Mouse (Mus musculus): ENCODE data around the gene Tex2. TPM values are rescaled to one million over a fixed set of nuclear protein-coding genes. Genes with fewer than 3 reads are reported as not detected.
A peak's percentile ranks its signal among the peaks of the same experiment; 100 is the strongest.
"Not testable (repeated sequence)": the region's sequence is repeated elsewhere in the genome, so short reads cannot be mapped to it uniquely, and the experiment has no call there.

The Tex2 gene
- polyA plus RNA-seq, 1 experiment from 2014 or later = 13.1 TPM

DNA sequence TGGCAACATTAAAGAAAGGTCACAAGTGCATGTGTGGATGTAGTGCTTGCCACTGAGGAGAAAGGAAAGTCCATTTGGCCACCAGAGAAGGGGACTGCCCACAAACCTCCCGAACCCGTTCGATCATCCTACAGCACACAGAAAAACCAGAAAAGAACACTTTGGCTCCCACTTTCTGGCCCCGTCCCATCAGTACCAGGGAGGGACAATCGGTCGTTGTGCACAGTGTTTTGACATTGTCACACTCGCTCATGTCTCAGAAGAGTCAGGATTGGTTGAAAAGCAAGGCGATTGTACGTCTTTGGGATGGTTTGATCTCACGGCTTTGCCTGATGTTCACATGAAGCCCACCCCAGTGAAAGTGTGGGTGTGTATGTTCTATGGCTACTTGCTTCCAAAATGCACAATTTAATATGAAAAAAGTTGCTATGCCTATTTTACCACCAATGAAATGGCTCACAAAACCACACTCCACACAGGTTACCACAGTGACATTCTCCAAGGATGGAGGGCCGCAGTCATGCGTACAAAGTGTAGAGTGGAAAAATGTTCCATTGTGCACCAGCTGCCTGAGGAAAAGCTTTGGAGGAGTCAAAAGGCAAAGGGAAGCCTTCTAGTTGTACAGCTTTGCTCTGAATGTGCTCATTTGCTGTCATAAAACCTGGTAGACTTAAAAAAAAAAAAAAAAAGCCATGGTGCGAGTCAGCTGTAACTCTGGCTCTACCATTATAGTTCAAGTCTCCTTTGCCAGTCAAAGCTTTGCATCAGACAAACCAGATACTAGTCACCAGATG is 110.4 kb downstream of the Tex2 start:
- no peaks in the 10 kb centered on the region for H3K27me3 ChIP-seq (ENCODE audit: control insufficient read depth, insufficient read depth, low read length)
- no peak overlapping the region for H3K4me2 ChIP-seq (ENCODE audit: low read depth, low read length)
- H3K36me3 ChIP-seq (ENCODE audit: control insufficient read depth, insufficient read depth, low read length) = no peaks in the 10 kb centered on the region
- 58% methylated on average over 13 of the region's 13 CpGs for WGBS
- H3K4me3 ChIP-seq (replicated peaks; ENCODE audit: low read length) = no peak overlapping the region
- ATAC-seq (ENCODE audit: insufficient read depth, low FRiP score) = no peak
- no peak overlapping the region for H3K9ac ChIP-seq (ENCODE audit: low read length)
- no peaks in the 10 kb centered on the region for H3K4me1 ChIP-seq (ENCODE audit: control insufficient read depth, insufficient read depth, low read length)
- H3K9me3 ChIP-seq (replicated peaks; ENCODE audit: control insufficient read depth, low read length) = no peaks in the 10 kb centered on the region
- peak overlapping the region; percentile 14; the same call in 1 of the 2 replicates for H3K27ac ChIP-seq (ENCODE audit: low read length)

- Histone ChIP-seq H3K4me3 (replicated peaks; ENCODE audit: low read length) (no peak overlapping the region), H3K4me2 (ENCODE audit: low read depth, low read length) (peak overlapping the region; percentile 57)
- ATAC-seq (ENCODE audit: insufficient read depth, low FRiP score) = no peak
Observed at GRCm38 (mm10) chr11:106502159-106502505, 111.1 kb downstream of the Tex2 start.

DNA sequence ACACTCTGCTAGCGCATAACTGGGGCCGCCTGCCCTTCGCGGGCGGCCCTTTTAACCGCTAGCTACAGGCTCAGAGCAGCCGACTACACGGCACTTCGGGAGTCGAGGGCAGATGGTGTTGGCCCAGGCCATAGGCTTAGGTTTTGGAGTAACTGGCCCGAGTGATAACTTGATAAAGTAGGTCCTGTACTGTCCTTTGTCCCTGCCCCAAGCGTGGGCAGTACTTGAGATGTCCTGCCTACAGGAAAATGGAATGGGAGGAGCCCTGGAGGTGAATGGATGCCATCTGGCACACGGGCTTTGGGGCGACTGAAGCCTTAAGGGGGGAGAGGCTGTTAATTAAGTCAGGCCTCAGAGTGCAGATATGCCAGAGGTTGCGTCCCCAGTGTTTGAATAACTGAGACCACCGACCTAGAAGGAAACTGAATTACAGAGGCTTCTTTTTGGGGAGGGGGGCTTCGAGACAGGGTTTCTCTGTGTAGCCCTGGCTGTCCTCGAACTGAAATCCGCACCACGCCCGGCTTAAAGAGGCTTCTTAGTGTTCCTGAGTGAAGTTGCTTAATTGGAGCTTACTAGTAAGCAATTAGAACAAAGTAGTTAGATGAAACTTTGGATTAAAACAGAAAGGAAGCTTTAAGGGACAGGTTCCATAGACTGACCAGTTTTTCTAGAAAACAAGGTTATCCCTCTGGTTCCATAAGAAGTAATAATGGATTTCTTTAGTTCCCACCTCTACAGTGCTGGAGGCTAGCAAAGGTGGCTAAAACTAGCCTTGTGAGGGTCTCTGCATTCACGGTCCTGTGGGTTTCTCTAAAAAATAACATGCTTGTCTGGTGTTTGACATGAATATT is 111.7 kb downstream of the Tex2 start:
- 3% methylated on average over 22 of the region's 22 CpGs for WGBS
- Histone ChIP-seq H3K36me3 (ENCODE audit: control insufficient read depth, insufficient read depth, low read length) (no peaks in the 10 kb centered on the region), H3K9me3 (replicated peaks; ENCODE audit: control insufficient read depth, low read length) (no peaks in the 10 kb centered on the region), H3K4me1 (ENCODE audit: control insufficient read depth, insufficient read depth, low read length) (no peaks in the 10 kb centered on the region), H3K27me3 (ENCODE audit: control insufficient read depth, insufficient read depth, low read length) (no peaks in the 10 kb centered on the region), H3K27ac (ENCODE audit: low read length) (peak overlapping the region; percentile 97), H3K4me3 (replicated peaks; ENCODE audit: low read length) (peak overlapping the region; percentile 90), H3K4me2 (ENCODE audit: low read depth, low read length) (peak overlapping the region; percentile 57), H3K9ac (ENCODE audit: low read length) (peak overlapping the region; percentile 99)
- peak; percentile 49 for ATAC-seq (ENCODE audit: insufficient read depth, low FRiP score)

More at GRCm38 (mm10) chr11:106502159-106502505, 111.1 kb downstream of the Tex2 start:
- no peaks in the 10 kb centered on the region for H3K27me3 ChIP-seq (ENCODE audit: control insufficient read depth, insufficient read depth, low read length)
- no peaks in the 10 kb centered on the region for H3K9me3 ChIP-seq (replicated peaks; ENCODE audit: control insufficient read depth, low read length)
- H3K27ac ChIP-seq (ENCODE audit: low read length) = peak overlapping the region; percentile 97
- H3K4me1 ChIP-seq (ENCODE audit: control insufficient read depth, insufficient read depth, low read length) = no peaks in the 10 kb centered on the region
- peak overlapping the region; percentile 99; the same call in 1 of the 2 replicates for H3K9ac ChIP-seq (ENCODE audit: low read length)
- H3K36me3 ChIP-seq (ENCODE audit: control insufficient read depth, insufficient read depth, low read length) = no peaks in the 10 kb centered on the region

- Histone ChIP-seq H3K27me3 (ENCODE audit: control insufficient read depth, insufficient read depth, low read length) (no peaks in the 10 kb centered on the region), H3K9ac (ENCODE audit: low read length) (peak overlapping the region; percentile 99), H3K4me2 (ENCODE audit: low read depth, low read length) (peak overlapping the region; percentile 68), H3K27ac (ENCODE audit: low read length) (peak overlapping the region; percentile 97), H3K36me3 (ENCODE audit: control insufficient read depth, insufficient read depth, low read length) (no peaks in the 10 kb centered on the region), H3K4me3 (replicated peaks; ENCODE audit: low read length) (peak overlapping the region; percentile 90), H3K9me3 (replicated peaks; ENCODE audit: control insufficient read depth, low read length) (no peaks in the 10 kb centered on the region), H3K4me1 (ENCODE audit: control insufficient read depth, insufficient read depth, low read length) (no peaks in the 10 kb centered on the region)
- peak; percentile 99 for ATAC-seq (ENCODE audit: insufficient read depth, low FRiP score)
- WGBS = under 1% methylated on average over 52 of the region's 55 CpGs
Observed at GRCm38 (mm10) chr11:106500393-106501307, 112.6 kb downstream of the Tex2 start.

DNA sequence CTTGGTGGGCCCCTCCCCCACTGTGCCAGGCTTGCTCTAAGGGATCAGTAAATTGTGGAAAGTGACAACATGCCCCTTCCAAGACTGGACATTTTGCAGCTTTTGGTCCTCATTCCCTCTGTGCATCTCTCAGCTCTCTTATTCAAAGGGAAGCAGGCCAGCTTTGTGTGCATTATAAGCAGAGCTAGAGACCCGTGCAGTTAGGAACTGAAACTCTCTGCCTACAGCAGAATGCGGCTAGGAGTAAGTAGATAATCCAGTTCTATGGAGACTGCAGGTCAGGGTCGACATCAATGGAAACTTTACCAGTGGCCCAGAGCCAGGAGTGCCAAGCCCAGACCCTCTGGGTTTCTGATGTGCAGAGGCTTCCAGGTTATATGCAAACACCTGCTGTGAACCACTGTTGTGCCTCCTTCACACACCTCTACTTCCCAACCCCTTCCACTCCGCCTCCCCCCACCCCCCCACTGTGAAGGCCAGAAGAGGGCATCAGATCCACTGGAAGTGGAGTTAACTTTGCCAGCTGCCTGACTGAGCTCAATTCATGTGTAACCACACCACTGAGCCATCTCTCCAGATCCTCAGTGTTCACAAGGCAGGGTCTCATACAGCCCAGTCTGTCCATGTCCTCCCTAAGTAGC is 114.4 kb downstream of the Tex2 start:
- H3K9me3 ChIP-seq (replicated peaks; ENCODE audit: control insufficient read depth, low read length) = no peaks in the 10 kb centered on the region
- 34% methylated on average over 4 of the region's 4 CpGs for WGBS
- no peak overlapping the region for H3K4me3 ChIP-seq (replicated peaks; ENCODE audit: low read length)
- no peaks in the 10 kb centered on the region for H3K4me1 ChIP-seq (ENCODE audit: control insufficient read depth, insufficient read depth, low read length)
- no peak overlapping the region for H3K4me2 ChIP-seq (ENCODE audit: low read depth, low read length)
- ATAC-seq (ENCODE audit: insufficient read depth, low FRiP score) = no peak
- H3K27me3 ChIP-seq (ENCODE audit: control insufficient read depth, insufficient read depth, low read length) = no peaks in the 10 kb centered on the region
- no peak overlapping the region for H3K9ac ChIP-seq (ENCODE audit: low read length)
- H3K27ac ChIP-seq (ENCODE audit: low read length) = no peak overlapping the region
- no peaks in the 10 kb centered on the region for H3K36me3 ChIP-seq (ENCODE audit: control insufficient read depth, insufficient read depth, low read length)

GRCm38 (mm10) chr11:106497926-106498325 is 115.3 kb downstream of the Tex2 start:
- 79% methylated on average over 2 of the region's 2 CpGs for WGBS
- ATAC-seq (ENCODE audit: insufficient read depth, low FRiP score) = no peak
- Histone ChIP-seq H3K27ac (ENCODE audit: low read length) (no peak overlapping the region), H3K36me3 (ENCODE audit: control insufficient read depth, insufficient read depth, low read length) (no peaks in the 10 kb centered on the region), H3K4me1 (ENCODE audit: control insufficient read depth, insufficient read depth, low read length) (no peaks in the 10 kb centered on the region), H3K9me3 (replicated peaks; ENCODE audit: control insufficient read depth, low read length) (no peaks in the 10 kb centered on the region), H3K9ac (ENCODE audit: low read length) (no peak overlapping the region), H3K4me3 (replicated peaks; ENCODE audit: low read length) (no peak overlapping the region), H3K27me3 (ENCODE audit: control insufficient read depth, insufficient read depth, low read length) (no peaks in the 10 kb centered on the region), H3K4me2 (ENCODE audit: low read depth, low read length) (no peak overlapping the region)

- not testable (repeated sequence) for H3K9ac ChIP-seq (ENCODE audit: low read length); H3K4me1 ChIP-seq (ENCODE audit: control insufficient read depth, insufficient read depth, low read length); ATAC-seq (ENCODE audit: insufficient read depth, low FRiP score); H3K27me3 ChIP-seq (ENCODE audit: control insufficient read depth, insufficient read depth, low read length); H3K36me3 ChIP-seq (ENCODE audit: control insufficient read depth, insufficient read depth, low read length); H3K9me3 ChIP-seq (replicated peaks; ENCODE audit: control insufficient read depth, low read length); H3K4me3 ChIP-seq (replicated peaks; ENCODE audit: low read length); H3K4me2 ChIP-seq (ENCODE audit: low read depth, low read length); H3K27ac ChIP-seq (ENCODE audit: low read length)
- 89% methylated on average over 2 of the region's 2 CpGs for WGBS
Observed at GRCm38 (mm10) chr11:106497009-106497408, 116.2 kb downstream of the Tex2 start.

DNA sequence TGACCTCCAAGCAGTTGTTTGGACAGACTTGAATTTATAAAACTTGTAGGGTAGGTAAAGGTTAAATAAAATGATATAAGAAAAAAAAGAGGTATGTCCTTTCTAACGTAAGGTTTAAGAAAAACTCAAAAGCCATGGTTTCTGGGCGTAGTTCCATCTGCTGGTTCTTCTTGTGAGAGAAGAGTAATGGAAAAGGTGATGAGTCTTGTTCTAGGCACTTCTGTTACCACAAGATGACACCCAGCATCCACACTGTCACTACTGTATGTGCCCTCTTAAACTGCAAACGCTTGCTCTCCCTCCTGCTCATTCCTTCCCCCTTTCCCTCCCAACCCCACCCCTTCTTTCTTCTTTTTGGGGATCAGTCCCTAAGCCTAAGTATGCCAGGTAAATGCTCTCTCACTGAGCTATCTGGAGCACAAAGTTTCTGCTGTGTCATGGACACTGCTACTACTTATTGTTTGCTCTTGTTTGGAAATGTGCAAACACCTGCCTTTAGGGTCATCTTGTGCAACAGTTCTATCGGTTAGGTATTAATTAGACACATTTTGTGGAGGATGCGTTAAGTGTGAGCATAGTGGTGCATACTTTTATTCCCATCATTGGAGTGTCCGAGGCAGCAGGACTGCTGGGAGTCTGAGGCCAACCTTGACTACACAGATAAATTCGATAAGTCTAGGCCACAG is 120.1 kb downstream of the Tex2 start:
- ATAC-seq (ENCODE audit: insufficient read depth, low FRiP score) = no peak
- Histone ChIP-seq H3K9ac (ENCODE audit: low read length) (no peak overlapping the region), H3K4me3 (replicated peaks; ENCODE audit: low read length) (no peak overlapping the region), H3K9me3 (replicated peaks; ENCODE audit: control insufficient read depth, low read length) (no peaks in the 10 kb centered on the region), H3K27ac (ENCODE audit: low read length) (no peak overlapping the region), H3K27me3 (ENCODE audit: control insufficient read depth, insufficient read depth, low read length) (no peaks in the 10 kb centered on the region), H3K36me3 (ENCODE audit: control insufficient read depth, insufficient read depth, low read length) (no peaks in the 10 kb centered on the region), H3K4me2 (ENCODE audit: low read depth, low read length) (no peak overlapping the region), H3K4me1 (ENCODE audit: control insufficient read depth, insufficient read depth, low read length) (peaks cover 3% of the 10 kb centered on the region)
- WGBS = 72% methylated on average over 7 of the region's 7 CpGs
